Mouse (Mus musculus) bone marrow, adult 2 months (tissue): ENCODE data around the gene Ctnnbl1.

Experiments used
- CTCF ChIP-seq: fragments of 200-500 bp; IDR thresholded peaks from 2 replicates; pipeline ENCODE4 v1.5.1; 2011; ENCODE audit warnings: low read length, control low read depth; ENCODE audit not compliant: control insufficient read depth, insufficient read depth
- POLR2A ChIP-seq: fragments of 200-500 bp; IDR thresholded peaks from 2 replicates; pipeline ENCODE4 v1.6.1; 2011; ENCODE audit warnings: low read depth, mild to moderate bottlenecking, control low read depth, low read length, borderline replicate concordance; ENCODE audit not compliant: control insufficient read depth

DNA sequence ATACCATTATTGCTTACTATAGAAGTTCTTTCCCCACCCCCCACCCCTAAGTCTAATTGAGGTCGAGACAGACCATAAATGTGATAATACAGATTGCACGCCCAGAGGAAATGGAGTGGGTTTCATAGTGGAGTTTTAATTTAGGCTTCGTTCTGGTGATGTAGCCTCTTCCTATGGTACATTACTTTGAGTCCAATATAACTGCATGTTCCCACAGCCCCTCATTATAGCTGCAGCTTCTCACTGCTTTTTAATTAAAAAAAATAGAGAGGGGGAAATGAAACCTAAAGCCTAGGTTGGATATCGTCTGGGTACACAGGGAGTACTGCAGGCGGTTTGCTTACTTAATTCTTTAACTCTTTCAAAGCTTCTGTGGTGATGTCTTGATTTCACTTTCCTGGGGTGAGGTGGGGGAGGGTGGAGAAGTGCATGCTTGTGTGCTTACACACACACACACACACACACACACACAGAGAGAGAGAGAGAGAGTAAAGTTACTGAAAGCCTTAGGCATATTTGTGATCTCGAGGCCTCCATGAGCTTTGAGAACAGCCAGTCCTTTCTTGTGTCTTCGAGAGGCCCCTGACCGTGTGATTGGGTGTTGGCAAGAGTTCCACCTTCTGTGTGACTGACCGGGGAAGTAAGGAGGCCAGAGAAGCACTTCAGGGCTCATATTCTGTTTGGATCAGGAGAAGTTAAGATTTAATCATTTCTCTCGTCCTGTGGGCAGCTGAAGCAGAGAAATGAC is 31.7 kb downstream of the Ctnnbl1 start:
- no peak for TF ChIP-seq CTCF
- TF ChIP-seq POLR2A, result no peak
